Mouse (Mus musculus) hindbrain, embryonic 10.5 days (tissue): ENCODE results near the gene Lrba. TPM values are rescaled to one million over a fixed set of nuclear protein-coding genes. Genes with fewer than 3 reads are reported as not detected.

Experiments used
- DNase-seq: peaks from one replicate; pipeline ENCODE4 v3.0.0-alpha.2; 2017; ENCODE audit warnings: low spot score
- H3K27ac ChIP-seq: fragments of 300-500 bp; sonication (generic); 2 replicates; pipeline ENCODE4 v1.5.1; 2016; ENCODE audit warnings: mild to moderate bottlenecking, moderate library complexity
- H3K27me3 ChIP-seq: fragments of 300-500 bp; sonication (generic); 2 replicates; pipeline ENCODE4 v1.6.1; 2016; ENCODE audit warnings: mild to moderate bottlenecking; ENCODE audit not compliant: poor library complexity, insufficient read depth, severe bottlenecking
- H3K36me3 ChIP-seq: fragments of 300-500 bp; sonication (generic); 2 replicates; pipeline ENCODE4 v1.6.1; 2016; ENCODE audit warnings: mild to moderate bottlenecking, moderate library complexity
- H3K4me1 ChIP-seq: fragments of 300-500 bp; sonication (generic); replicated peaks from 2 replicates; pipeline ENCODE4 v1.6.1; 2016; ENCODE audit warnings: mild to moderate bottlenecking
- H3K4me3 ChIP-seq: fragments of 300-500 bp; sonication (generic); 2 replicates; pipeline ENCODE4 v1.5.1; 2016; ENCODE audit warnings: mild to moderate bottlenecking, moderate library complexity
- H3K9me3 ChIP-seq: fragments of 300-500 bp; sonication (generic); 2 replicates; pipeline ENCODE4 v1.6.1; 2016; ENCODE audit warnings: mild to moderate bottlenecking, moderate library complexity
- WGBS: fragments of 180-500 bp; shearing (Covaris S2); methylation state at CpG from one replicate; pipeline ENCODE4 v1.1.7; 2016; 5-methylcytosine and 5-hydroxymethylcytosine counted together
- polyA plus RNA-seq: library from polyadenylated mRNA; unstranded; fragments of >200 nt; fragmentation: Nextera tagmentation; extraction: Ambion mirVana; gene quantifications from 2 replicates; pipeline ENCODE4 v1.2.1, GENCODE M21; 2016

Lrba gene
- polyA plus RNA-seq, 1 experiment from 2014 or later, result 4.5 TPM

DNA sequence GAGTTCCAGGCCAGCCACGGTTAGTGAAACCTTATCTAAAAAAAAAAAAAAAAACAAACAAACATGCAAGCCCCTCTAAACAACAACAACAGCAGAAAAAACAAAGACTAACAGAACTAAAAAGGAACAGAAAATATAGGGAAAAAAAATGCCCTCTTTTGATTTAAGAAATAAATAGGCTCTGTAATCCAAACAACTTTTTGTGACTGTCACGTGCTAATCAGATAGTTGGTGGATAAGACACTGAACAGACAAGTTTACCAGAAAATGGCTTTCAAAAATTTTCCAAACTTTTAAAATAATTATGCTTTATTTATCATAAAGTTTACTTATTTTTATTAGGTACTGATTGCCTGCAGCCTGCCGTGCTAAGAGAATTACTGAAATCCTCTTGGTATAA, 13.5 kb upstream of the Lrba start:
- 92% methylated on average over 3 of the region's 3 CpGs for WGBS
- no peak overlapping the region for H3K4me3 ChIP-seq

DNA sequence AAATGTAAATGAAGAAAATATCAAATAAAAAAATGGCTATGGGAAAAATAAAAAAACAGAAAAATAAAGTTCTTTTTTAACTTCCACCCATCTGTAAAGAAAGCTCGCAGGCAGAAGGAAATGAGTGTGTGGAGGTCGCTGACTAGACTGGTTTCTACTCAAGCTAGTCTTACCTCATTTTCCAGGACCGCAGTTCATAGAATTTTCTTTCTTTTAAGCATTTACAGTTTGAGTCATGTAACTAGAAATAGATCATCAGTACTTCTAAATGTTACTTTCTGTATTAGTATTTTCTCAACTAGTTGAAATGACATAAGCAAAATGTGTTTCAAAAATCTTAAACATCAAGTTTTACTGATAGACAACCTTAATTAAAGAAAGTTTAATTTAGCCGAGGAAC, 10.2 kb upstream of the Lrba start:
- no peak overlapping the region for H3K27ac ChIP-seq
- no peaks in the 10 kb centered on the region for H3K4me1 ChIP-seq
- no peaks in the 10 kb centered on the region for H3K27me3 ChIP-seq
- no peaks in the 10 kb centered on the region for H3K36me3 ChIP-seq
- DNase-seq, result no peak
- no peak overlapping the region for H3K4me3 ChIP-seq
- H3K9me3 ChIP-seq, result no peaks in the 10 kb centered on the region
- WGBS, result 92% methylated on average over 4 of the region's 4 CpGs

More for the DNA sequence above, 13.5 kb upstream of the Lrba start:
- Histone ChIP-seq H3K36me3 (no peaks in the 10 kb centered on the region), H3K4me1 (no peaks in the 10 kb centered on the region), H3K9me3 (no peaks in the 10 kb centered on the region), H3K27me3 (no peaks in the 10 kb centered on the region), H3K27ac (no peak overlapping the region)
- no peak for DNase-seq

DNA sequence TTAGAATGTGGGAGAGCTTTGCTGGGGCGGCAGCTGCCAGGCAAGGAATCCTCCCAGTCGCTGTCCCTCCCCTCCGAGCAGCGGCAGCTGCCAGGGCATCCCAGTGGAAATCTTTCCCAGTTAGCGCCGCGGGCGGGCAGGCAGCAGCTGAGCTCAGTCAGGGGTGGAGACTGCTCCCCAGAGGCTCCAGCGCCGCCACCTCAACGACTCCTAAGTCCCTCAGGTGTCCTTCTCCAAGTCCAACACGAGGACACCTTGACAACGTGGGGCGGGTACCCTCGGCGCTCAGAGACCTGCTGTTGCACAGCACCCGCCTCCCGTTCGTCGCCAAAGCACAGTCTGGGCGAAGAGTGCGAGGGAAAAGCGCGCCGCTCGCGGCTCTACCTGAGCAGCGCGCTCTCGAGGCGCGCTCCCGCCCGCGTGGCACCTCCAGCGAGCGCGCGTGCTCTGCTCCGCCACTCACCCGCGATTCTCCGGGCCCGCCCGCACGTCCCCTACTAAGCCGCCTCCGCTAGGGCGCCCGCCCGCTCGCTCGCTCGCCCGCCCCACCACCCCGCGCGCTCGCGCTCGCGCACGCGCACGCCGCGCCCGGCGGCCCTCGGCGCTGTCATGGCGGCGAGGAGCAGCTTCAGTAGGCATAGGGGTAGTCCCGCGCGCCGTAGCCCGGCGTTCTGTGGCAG, 706 bp upstream of the Lrba start:
- Histone ChIP-seq H3K4me1 (peaks cover 15% of the 10 kb centered on the region), H3K9me3 (no peaks in the 10 kb centered on the region), H3K36me3 (no peaks in the 10 kb centered on the region), H3K27me3 (peaks cover 17% of the 10 kb centered on the region), H3K4me3 (peak overlapping the region; percentile 91), H3K27ac (peak overlapping the region; percentile 95)
- WGBS, result under 1% methylated on average over 79 of the region's 79 CpGs
- DNase-seq, result peak; percentile 85

DNA sequence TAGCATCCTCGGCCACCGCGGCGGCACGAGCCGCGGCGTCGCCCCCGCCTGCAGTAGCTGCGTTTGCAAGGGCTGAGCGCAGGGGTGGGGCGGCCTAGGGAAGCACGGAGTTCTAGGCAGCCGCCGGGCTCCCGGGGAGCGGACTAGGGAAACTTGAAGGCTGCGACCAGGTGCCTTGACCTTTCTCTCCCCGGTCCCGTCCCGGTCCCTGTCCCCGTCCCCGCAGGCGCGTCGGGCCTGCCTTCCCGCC, 241 bp upstream of the Lrba start:
- Histone ChIP-seq H3K27me3 (peaks cover 17% of the 10 kb centered on the region), H3K27ac (peak overlapping the region; percentile 95), H3K36me3 (no peaks in the 10 kb centered on the region), H3K4me3 (peak overlapping the region; percentile 91), H3K9me3 (no peaks in the 10 kb centered on the region), H3K4me1 (peaks cover 15% of the 10 kb centered on the region)
- DNase-seq, result no peak
- WGBS, result under 1% methylated on average over 28 of the region's 28 CpGs

DNA sequence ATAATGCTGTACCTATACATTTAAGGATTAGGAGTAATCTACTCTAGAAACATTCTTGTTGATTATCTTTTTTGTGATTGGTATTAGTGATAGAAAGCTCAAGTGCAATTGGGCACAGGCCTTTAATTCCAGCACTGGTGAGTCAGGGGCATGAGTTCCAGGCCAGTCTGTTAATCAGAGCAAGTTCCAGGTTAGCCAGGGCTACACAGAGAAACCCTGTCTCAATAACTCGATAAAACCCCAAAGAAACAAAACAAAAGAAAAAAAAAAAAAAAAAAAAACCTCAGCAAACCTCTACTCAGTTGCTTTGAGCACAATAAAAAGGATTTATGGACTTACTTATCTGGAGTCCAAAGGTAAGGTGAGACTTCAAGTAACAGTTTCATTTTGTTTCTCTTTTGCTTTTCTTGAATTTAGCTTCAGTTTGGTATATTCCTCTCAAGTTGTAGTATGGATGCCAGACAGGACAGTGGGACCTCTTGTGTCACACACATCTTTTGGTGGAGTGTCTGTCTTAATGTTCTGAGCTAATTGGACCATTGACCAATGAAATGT, 7.1 kb downstream of the Lrba start:
- Histone ChIP-seq H3K9me3 (no peaks in the 10 kb centered on the region), H3K27me3 (no peaks in the 10 kb centered on the region), H3K36me3 (no peaks in the 10 kb centered on the region), H3K27ac (no peak overlapping the region), H3K4me3 (no peak overlapping the region), H3K4me1 (no peaks in the 10 kb centered on the region)
- 74% methylated on average over 1 of the region's 1 CpGs for WGBS
- DNase-seq, result no peak

DNA sequence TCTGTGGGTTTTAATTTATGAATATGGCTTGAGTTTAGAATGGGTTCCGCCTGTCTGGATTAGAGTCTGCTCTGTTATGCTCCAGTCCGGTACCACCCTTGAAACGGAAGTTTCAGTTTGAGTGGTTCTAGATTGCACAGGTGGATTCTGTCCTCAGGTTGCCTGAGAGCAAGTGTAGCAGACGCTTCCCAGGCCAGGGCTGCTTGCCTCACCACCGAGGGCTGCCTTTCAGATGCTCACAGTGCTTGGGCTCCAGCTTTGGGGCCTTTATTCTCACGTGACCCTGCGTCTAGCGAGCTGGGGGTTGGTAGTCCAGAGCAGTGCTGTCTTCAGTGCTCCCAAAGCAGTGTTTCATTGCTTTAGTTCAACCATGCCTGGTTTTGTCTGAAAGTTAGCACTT, 22.7 kb downstream of the Lrba start:
- no peak overlapping the region for H3K4me3 ChIP-seq
- H3K9me3 ChIP-seq, result no peaks in the 10 kb centered on the region
- DNase-seq, result no peak

DNA sequence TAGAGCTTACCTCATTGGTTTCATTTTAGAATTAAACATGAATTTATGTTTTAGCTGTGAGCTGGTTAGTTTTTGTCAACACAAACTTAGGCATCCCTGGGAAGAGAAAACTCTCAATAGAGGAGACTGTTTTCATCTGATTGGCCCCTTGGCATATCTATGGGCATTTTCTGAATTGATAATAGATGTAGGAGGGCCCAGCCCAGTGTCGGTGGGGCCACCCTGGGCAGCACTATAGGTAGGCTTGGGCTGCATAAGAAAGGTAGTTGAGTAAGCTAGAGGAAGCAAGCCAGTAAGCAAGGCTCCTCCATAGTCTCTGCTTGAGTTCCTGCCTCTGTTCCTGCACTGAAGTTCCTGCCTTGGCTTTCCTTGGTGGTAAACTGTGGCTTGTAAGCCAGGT, 26.7 kb downstream of the Lrba start:
- 79% methylated on average over 1 of the region's 1 CpGs for WGBS
- Histone ChIP-seq H3K9me3 (no peaks in the 10 kb centered on the region), H3K27me3 (no peaks in the 10 kb centered on the region), H3K4me3 (no peak overlapping the region), H3K4me1 (no peaks in the 10 kb centered on the region), H3K36me3 (no peaks in the 10 kb centered on the region), H3K27ac (no peak overlapping the region)
- no peak for DNase-seq

More for the DNA sequence above, 22.7 kb downstream of the Lrba start:
- H3K27me3 ChIP-seq, result no peaks in the 10 kb centered on the region
- WGBS, result 71% methylated on average over 8 of the region's 8 CpGs
- H3K4me1 ChIP-seq, result no peaks in the 10 kb centered on the region
- H3K36me3 ChIP-seq, result no peaks in the 10 kb centered on the region
- H3K27ac ChIP-seq, result no peak overlapping the region

DNA sequence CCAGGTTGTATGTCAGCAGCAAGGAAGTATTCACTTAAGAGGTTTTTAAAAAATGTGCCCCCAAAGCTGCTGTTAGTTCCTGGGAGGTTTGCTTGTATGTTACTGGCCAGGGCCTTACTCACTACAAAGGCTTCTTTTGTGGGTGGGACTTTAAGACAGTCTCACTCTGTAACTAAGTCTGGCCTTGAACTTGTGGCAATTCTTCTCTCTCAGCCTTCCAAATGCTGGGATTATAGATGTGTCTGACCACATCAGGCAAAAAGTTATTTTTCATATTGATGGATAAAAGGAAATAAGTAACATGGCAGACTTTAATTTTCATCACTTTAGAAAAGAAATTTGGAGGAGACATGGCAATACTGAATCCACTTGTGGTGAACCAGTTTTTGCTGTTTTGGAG, 28.1 kb downstream of the Lrba start:
- no peak for DNase-seq

DNA sequence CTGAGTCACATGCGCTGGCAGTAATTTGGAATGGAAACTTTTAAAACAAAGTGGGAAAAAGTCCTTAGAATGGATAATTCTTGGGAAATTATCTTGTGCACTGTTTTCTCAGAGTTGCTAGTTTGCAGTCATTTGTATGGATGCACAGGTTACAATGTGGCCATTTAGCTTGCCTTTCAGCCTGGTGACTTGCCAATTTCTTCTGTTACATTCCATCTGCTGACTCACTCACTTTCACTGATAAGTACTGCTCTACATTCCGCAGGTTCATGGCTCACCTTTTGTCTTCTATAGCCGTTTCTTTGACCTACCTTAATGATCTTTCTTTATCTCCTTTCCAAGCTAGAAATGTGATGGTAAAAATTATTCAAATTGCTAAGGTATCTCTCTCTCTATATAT, 28.6 kb downstream of the Lrba start:
- Histone ChIP-seq H3K36me3 (no peaks in the 10 kb centered on the region), H3K27me3 (no peaks in the 10 kb centered on the region), H3K27ac (no peak overlapping the region), H3K9me3 (no peaks in the 10 kb centered on the region), H3K4me3 (no peak overlapping the region), H3K4me1 (no peaks in the 10 kb centered on the region)
- no peak for DNase-seq
- 85% methylated on average over 3 of the region's 3 CpGs for WGBS

More for the DNA sequence above, 28.1 kb downstream of the Lrba start:
- Histone ChIP-seq H3K36me3 (no peaks in the 10 kb centered on the region), H3K27me3 (no peaks in the 10 kb centered on the region), H3K27ac (no peak overlapping the region), H3K4me3 (no peak overlapping the region), H3K4me1 (no peaks in the 10 kb centered on the region), H3K9me3 (no peaks in the 10 kb centered on the region)

DNA sequence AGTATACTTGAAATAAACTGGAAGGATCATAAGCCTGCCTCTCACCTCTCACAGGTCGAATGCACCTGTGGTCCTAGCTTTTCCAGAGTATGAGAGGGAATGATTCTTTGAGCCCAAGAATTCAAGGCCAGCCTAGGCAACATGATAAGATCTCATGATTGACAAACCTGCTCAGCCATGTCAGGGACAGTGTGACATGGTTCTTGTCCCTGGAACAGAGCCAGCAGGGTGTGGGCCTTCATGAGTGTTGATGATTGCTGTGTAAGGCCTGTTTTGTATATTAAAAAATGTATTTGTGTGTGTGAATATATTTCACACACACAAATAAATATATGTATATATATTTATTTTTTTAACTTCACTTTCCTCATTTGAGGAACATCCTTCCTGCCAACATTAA, 29.3 kb downstream of the Lrba start:
- DNase-seq, result no peak
- Histone ChIP-seq H3K4me3 (no peak overlapping the region), H3K9me3 (no peaks in the 10 kb centered on the region), H3K36me3 (no peaks in the 10 kb centered on the region), H3K27me3 (no peaks in the 10 kb centered on the region), H3K4me1 (no peaks in the 10 kb centered on the region), H3K27ac (no peak overlapping the region)
- 71% methylated on average over 1 of the region's 1 CpGs for WGBS

DNA sequence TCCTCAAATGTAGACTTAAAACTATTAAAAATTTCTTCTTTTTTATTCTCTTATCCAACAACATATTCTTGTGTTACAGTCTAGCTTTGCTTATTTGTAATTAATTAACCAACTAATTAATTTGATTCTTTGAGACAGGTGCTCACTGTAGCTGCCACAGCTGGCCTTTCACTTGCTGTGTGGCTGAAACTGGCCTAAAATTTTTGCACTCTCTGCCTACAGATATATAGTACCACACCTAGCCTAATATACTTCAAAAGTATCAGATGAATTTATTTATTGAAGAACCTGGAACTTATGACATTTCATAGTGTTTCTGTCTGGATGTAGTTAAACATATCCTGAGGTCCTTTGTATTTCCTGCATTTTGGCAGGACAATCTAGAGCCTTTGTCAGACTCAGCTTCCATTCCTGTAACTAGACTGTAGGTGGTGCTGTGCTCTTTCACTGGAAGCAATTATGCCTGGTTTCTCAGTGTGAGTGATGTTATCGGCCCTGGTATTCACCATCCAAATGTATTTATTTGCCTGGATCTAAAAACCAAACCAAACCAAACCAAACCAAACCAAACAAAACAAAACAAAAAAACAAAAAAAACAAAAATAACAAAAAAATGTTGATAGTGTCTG, 43.7 kb downstream of the Lrba start:
- DNase-seq, result no peak
- no peaks in the 10 kb centered on the region for H3K9me3 ChIP-seq
- H3K4me1 ChIP-seq, result no peaks in the 10 kb centered on the region
- H3K36me3 ChIP-seq, result no peaks in the 10 kb centered on the region
- no peak overlapping the region for H3K27ac ChIP-seq
- 11% methylated on average over 1 of the region's 1 CpGs for WGBS
- H3K27me3 ChIP-seq, result no peaks in the 10 kb centered on the region
- H3K4me3 ChIP-seq, result no peak overlapping the region

DNA sequence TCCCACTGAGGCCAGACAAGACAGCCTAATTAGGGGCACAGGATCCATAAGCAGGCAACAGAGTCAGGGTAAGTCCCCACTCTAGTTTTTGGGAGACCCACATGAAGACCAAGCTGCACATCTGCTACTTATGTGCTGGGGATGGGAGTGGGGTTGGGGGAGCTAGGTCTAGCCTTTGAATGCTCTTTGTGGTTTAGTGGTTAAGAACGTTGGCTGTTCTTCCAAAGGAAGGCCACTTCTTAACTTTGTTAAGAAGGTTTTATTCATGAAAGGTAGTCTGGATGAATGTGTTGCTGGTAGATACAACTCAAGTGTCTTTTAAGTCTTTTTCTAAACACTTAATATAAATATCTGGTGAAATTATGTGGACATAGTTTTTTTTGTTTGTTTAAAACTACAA, 51.2 kb downstream of the Lrba start:
- no peak for DNase-seq
- 0 out of 2 replicates have a peak, but pooled peaks cover 5% of the 10 kb centered on the region for H3K4me1 ChIP-seq
- no peak overlapping the region for H3K27ac ChIP-seq
- WGBS, result 86% methylated on average over 1 of the region's 1 CpGs
- no peak overlapping the region for H3K4me3 ChIP-seq
- H3K9me3 ChIP-seq, result no peaks in the 10 kb centered on the region
- H3K27me3 ChIP-seq, result no peaks in the 10 kb centered on the region
- no peaks in the 10 kb centered on the region for H3K36me3 ChIP-seq

DNA sequence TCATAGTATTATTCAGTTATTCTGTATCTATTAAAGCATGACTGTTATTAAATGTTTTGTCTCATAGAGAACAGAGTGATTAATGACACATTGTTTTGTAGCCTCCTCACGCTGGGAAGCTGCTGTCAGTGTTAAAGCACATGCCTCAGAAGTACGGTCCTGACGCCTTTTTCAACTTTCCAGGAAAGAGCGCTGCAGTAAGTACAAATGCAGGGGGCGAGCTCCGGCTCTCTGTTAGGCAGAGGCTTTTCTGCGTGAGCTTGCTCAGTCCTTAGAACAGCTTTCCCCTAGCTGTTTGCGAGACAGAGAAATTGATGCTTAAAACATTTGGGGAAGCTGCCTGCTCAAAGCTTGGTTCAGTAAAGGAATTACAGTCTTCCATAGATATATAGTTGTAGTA, 66.8 kb downstream of the Lrba start:
- H3K27me3 ChIP-seq, result no peaks in the 10 kb centered on the region
- no peaks in the 10 kb centered on the region for H3K9me3 ChIP-seq
- H3K4me3 ChIP-seq, result no peak overlapping the region
- H3K27ac ChIP-seq, result no peak overlapping the region
- no peaks in the 10 kb centered on the region for H3K4me1 ChIP-seq
- 50% methylated on average over 8 of the region's 8 CpGs for WGBS
- no peaks in the 10 kb centered on the region for H3K36me3 ChIP-seq
- no peak for DNase-seq
